Mouse (Mus musculus) limb, embryonic 15.5 days (tissue): ENCODE results near the gene Npl. TPM values are rescaled to one million over a fixed set of nuclear protein-coding genes. Genes with fewer than 3 reads are reported as not detected.

Experiments used
- ATAC-seq: fragments of 200-750 bp; cut with Nextera tagmentation; 2 replicates; pipeline ENCODE4 v1.8.0; 2017; ENCODE audit warnings: low read depth, moderate TSS enrichment; ENCODE audit not compliant: insufficient number of reproducible peaks, low FRiP score, low TSS enrichment
- H3K27ac ChIP-seq: fragments of 300-500 bp; sonication (generic); 2 replicates; pipeline ENCODE4 v1.5.1; 2015; ENCODE audit warnings: moderate library complexity, mild to moderate bottlenecking, inconsistent platforms
- H3K27me3 ChIP-seq: fragments of 300-500 bp; sonication (generic); 2 replicates; pipeline ENCODE4 v1.6.1; 2015; ENCODE audit warnings: inconsistent platforms
- H3K36me3 ChIP-seq: fragments of 300-500 bp; sonication (generic); 2 replicates; pipeline ENCODE4 v1.6.1; 2015; ENCODE audit warnings: inconsistent platforms
- H3K4me1 ChIP-seq: fragments of 300-500 bp; sonication (generic); 2 replicates; pipeline ENCODE4 v1.6.1; 2015; ENCODE audit warnings: inconsistent platforms
- H3K4me2 ChIP-seq: fragments of 300-500 bp; sonication (generic); 2 replicates; pipeline ENCODE4 v1.6.1; 2015; ENCODE audit warnings: mild to moderate bottlenecking, inconsistent platforms
- H3K4me3 ChIP-seq: fragments of 300-500 bp; sonication (generic); 2 replicates; pipeline ENCODE4 v1.5.1; 2015; ENCODE audit warnings: mild to moderate bottlenecking, inconsistent platforms
- H3K9ac ChIP-seq: fragments of 300-500 bp; sonication (generic); 2 replicates; pipeline ENCODE4 v1.6.1; 2015; ENCODE audit warnings: inconsistent platforms
- H3K9me3 ChIP-seq: fragments of 300-500 bp; sonication (generic); 2 replicates; pipeline ENCODE4 v1.6.1; 2016; ENCODE audit warnings: inconsistent platforms
- WGBS: fragments of 180-500 bp; shearing (Covaris S2); methylation state at CpG from one replicate; pipeline ENCODE4 v1.1.7; 2015; 5-methylcytosine and 5-hydroxymethylcytosine counted together
- polyA plus RNA-seq: library from polyadenylated mRNA; unstranded; fragments of >200 nt; fragmentation: Nextera tagmentation; extraction: Ambion mirVana; gene quantifications from 2 replicates; pipeline ENCODE4 v1.2.1, GENCODE M21; 2015

Npl gene
- polyA plus RNA-seq, 1 experiment from 2014 or later, result 34.1 TPM

- WGBS, result 61% methylated on average over 8 of the region's 8 CpGs
- ATAC-seq, result no peak
Observed at GRCm38 (mm10) chr1:153565701-153566100, 15.9 kb upstream of the Npl start.

GRCm38 (mm10) chr1:153564701-153565100 lies 14.9 kb upstream of the Npl start:
- H3K27me3 ChIP-seq, result no peaks in the 10 kb centered on the region
- no peaks in the 10 kb centered on the region for H3K4me1 ChIP-seq
- H3K9me3 ChIP-seq, result no peaks in the 10 kb centered on the region
- H3K27ac ChIP-seq, result no peak overlapping the region
- H3K36me3 ChIP-seq, result no peaks in the 10 kb centered on the region
- H3K4me3 ChIP-seq, result no peak overlapping the region
- ATAC-seq, result no peak
- no peak overlapping the region for H3K4me2 ChIP-seq
- 80% methylated on average over 7 of the region's 7 CpGs for WGBS
- H3K9ac ChIP-seq, result no peak overlapping the region

More at GRCm38 (mm10) chr1:153565701-153566100, 15.9 kb upstream of the Npl start:
- Histone ChIP-seq H3K9me3 (no peaks in the 10 kb centered on the region), H3K4me1 (no peaks in the 10 kb centered on the region), H3K36me3 (no peaks in the 10 kb centered on the region), H3K4me3 (no peak overlapping the region), H3K27me3 (no peaks in the 10 kb centered on the region), H3K4me2 (no peak overlapping the region), H3K9ac (no peak overlapping the region), H3K27ac (no peak overlapping the region)

GRCm38 (mm10) chr1:153563675-153564074 lies 13.8 kb upstream of the Npl start:
- Histone ChIP-seq H3K4me2 (no peak overlapping the region), H3K4me3 (no peak overlapping the region), H3K27ac (no peak overlapping the region), H3K4me1 (no peaks in the 10 kb centered on the region), H3K9ac (no peak overlapping the region), H3K36me3 (no peaks in the 10 kb centered on the region), H3K9me3 (no peaks in the 10 kb centered on the region), H3K27me3 (no peaks in the 10 kb centered on the region)
- 51% methylated on average over 2 of the region's 2 CpGs for WGBS
- no peak for ATAC-seq

- WGBS, result 65% methylated on average over 6 of the region's 6 CpGs
- Histone ChIP-seq H3K4me3 (no peak overlapping the region), H3K27me3 (no peaks in the 10 kb centered on the region), H3K4me1 (peaks cover 3% of the 10 kb centered on the region; the same call in 1 of the 2 replicates), H3K9me3 (no peaks in the 10 kb centered on the region), H3K9ac (no peak overlapping the region), H3K27ac (no peak overlapping the region), H3K36me3 (no peaks in the 10 kb centered on the region), H3K4me2 (no peak overlapping the region)
- ATAC-seq, result no peak
Observed at GRCm38 (mm10) chr1:153560805-153561204, 11.0 kb upstream of the Npl start.

GRCm38 (mm10) chr1:153559701-153560100 lies 9.9 kb upstream of the Npl start:
- Histone ChIP-seq H3K27ac (no peak overlapping the region), H3K4me1 (peaks cover 3% of the 10 kb centered on the region; the same call in 1 of the 2 replicates), H3K9me3 (no peaks in the 10 kb centered on the region), H3K4me3 (no peak overlapping the region), H3K27me3 (no peaks in the 10 kb centered on the region), H3K4me2 (no peak overlapping the region), H3K36me3 (no peaks in the 10 kb centered on the region), H3K9ac (no peak overlapping the region)
- ATAC-seq, result no peak
- WGBS, result 68% methylated on average over 7 of the region's 7 CpGs

GRCm38 (mm10) chr1:153559126-153559647 lies 9.3 kb upstream of the Npl start:
- no peak for ATAC-seq
- WGBS, result 21% methylated on average over 9 of the region's 9 CpGs

GRCm38 (mm10) chr1:153556896-153557295 lies 7.1 kb upstream of the Npl start:
- WGBS, result 6% methylated on average over 2 of the region's 2 CpGs

More at GRCm38 (mm10) chr1:153559126-153559647, 9.3 kb upstream of the Npl start:
- no peak overlapping the region for H3K27ac ChIP-seq
- no peak overlapping the region for H3K9ac ChIP-seq
- no peak overlapping the region for H3K4me3 ChIP-seq
- H3K4me1 ChIP-seq, result peaks cover 3% of the 10 kb centered on the region; the same call in 1 of the 2 replicates
- no peaks in the 10 kb centered on the region for H3K27me3 ChIP-seq
- H3K36me3 ChIP-seq, result no peaks in the 10 kb centered on the region
- no peak overlapping the region for H3K4me2 ChIP-seq
- no peaks in the 10 kb centered on the region for H3K9me3 ChIP-seq

GRCm38 (mm10) chr1:153556202-153556601 lies 6.4 kb upstream of the Npl start:
- no peak overlapping the region for H3K9ac ChIP-seq
- H3K9me3 ChIP-seq, result no peaks in the 10 kb centered on the region
- no peaks in the 10 kb centered on the region for H3K27me3 ChIP-seq
- no peaks in the 10 kb centered on the region for H3K36me3 ChIP-seq
- no peak for ATAC-seq
- no peak overlapping the region for H3K27ac ChIP-seq
- no peak overlapping the region for H3K4me3 ChIP-seq
- no peak overlapping the region for H3K4me2 ChIP-seq
- WGBS, result 73% methylated on average over 4 of the region's 4 CpGs
- peaks cover 3% of the 10 kb centered on the region; the same call in 1 of the 2 replicates for H3K4me1 ChIP-seq

More at GRCm38 (mm10) chr1:153556896-153557295, 7.1 kb upstream of the Npl start:
- Histone ChIP-seq H3K4me1 (peaks cover 3% of the 10 kb centered on the region; the same call in 1 of the 2 replicates), H3K4me3 (no peak overlapping the region), H3K4me2 (no peak overlapping the region), H3K9ac (no peak overlapping the region), H3K27me3 (no peaks in the 10 kb centered on the region), H3K9me3 (no peaks in the 10 kb centered on the region), H3K27ac (no peak overlapping the region), H3K36me3 (no peaks in the 10 kb centered on the region)
- ATAC-seq, result no peak

GRCm38 (mm10) chr1:153550814-153551213 lies 969 bp upstream of the Npl start:
- no peak overlapping the region for H3K4me3 ChIP-seq
- H3K27me3 ChIP-seq, result no peaks in the 10 kb centered on the region
- ATAC-seq, result no peak
- no peaks in the 10 kb centered on the region for H3K9me3 ChIP-seq
- H3K27ac ChIP-seq, result no peak overlapping the region
- H3K9ac ChIP-seq, result no peak overlapping the region
- H3K36me3 ChIP-seq, result no peaks in the 10 kb centered on the region
- H3K4me2 ChIP-seq, result no peak overlapping the region
- no peaks in the 10 kb centered on the region for H3K4me1 ChIP-seq
- 15% methylated on average over 3 of the region's 3 CpGs for WGBS

- no peak overlapping the region for H3K9ac ChIP-seq
- no peaks in the 10 kb centered on the region for H3K4me1 ChIP-seq
- H3K27ac ChIP-seq, result no peak overlapping the region
- no peaks in the 10 kb centered on the region for H3K36me3 ChIP-seq
- H3K4me3 ChIP-seq, result no peak overlapping the region
- WGBS, result 81% methylated on average over 8 of the region's 8 CpGs
- no peak overlapping the region for H3K4me2 ChIP-seq
- no peaks in the 10 kb centered on the region for H3K9me3 ChIP-seq
- no peaks in the 10 kb centered on the region for H3K27me3 ChIP-seq
- ATAC-seq, result no peak
Observed at GRCm38 (mm10) chr1:153547555-153547954, 2.3 kb downstream of the Npl start.

- Histone ChIP-seq H3K4me2 (no peak overlapping the region), H3K9me3 (no peaks in the 10 kb centered on the region), H3K4me3 (no peak overlapping the region), H3K9ac (no peak overlapping the region), H3K27me3 (no peaks in the 10 kb centered on the region), H3K36me3 (no peaks in the 10 kb centered on the region), H3K4me1 (no peaks in the 10 kb centered on the region), H3K27ac (no peak overlapping the region)
- ATAC-seq, result no peak
- WGBS, result 77% methylated on average over 2 of the region's 2 CpGs
Observed at GRCm38 (mm10) chr1:153545196-153545595, 4.6 kb downstream of the Npl start.

- WGBS, result 45% methylated on average over 7 of the region's 7 CpGs
- Histone ChIP-seq H3K36me3 (no peaks in the 10 kb centered on the region), H3K27ac (peak overlapping the region; percentile 50; the same call in 1 of the 2 replicates), H3K9ac (no peak overlapping the region), H3K9me3 (no peaks in the 10 kb centered on the region), H3K27me3 (no peaks in the 10 kb centered on the region), H3K4me3 (no peak overlapping the region), H3K4me1 (no peaks in the 10 kb centered on the region), H3K4me2 (no peak overlapping the region)
- no peak for ATAC-seq
Observed at GRCm38 (mm10) chr1:153542726-153543320, 7.0 kb downstream of the Npl start.
